Mouse (Mus musculus): Measurements from ENCODE around the gene Angptl6. TPM values are rescaled to one million over a fixed set of nuclear protein-coding genes. Genes with fewer than 3 reads are reported as not detected.
A peak's percentile ranks its signal among the peaks of the same experiment; 100 is the strongest.

Angptl6 gene
- polyA plus RNA-seq, 1 experiment from 2014 or later = 2.7 TPM

- Histone ChIP-seq H3K27me3 (ENCODE audit: control insufficient read depth, insufficient read depth, low read length) (no peaks in the 10 kb centered on the region), H3K4me3 (ENCODE audit: control insufficient read depth in 1 of 2, insufficient read depth in 1 of 2, low read depth in 1 of 2, low read length in 2 of 2) (no peak overlapping the region), H3K27ac (replicated peaks in 1 of 2; ENCODE audit: control insufficient read depth in 1 of 2, insufficient read depth in 1 of 2, low read depth in 2 of 2, low read length in 2 of 2) (no peak overlapping the region), H3K9me3 (ENCODE audit: control insufficient read depth, low read length) (no peaks in the 10 kb centered on the region), H3K4me1 (ENCODE audit: control insufficient read depth in 2 of 2, insufficient read depth in 2 of 2, low read length in 2 of 2) (peaks cover 7 to 10% of the 10 kb centered on the region in 2 experiments), H3K9ac (ENCODE audit: low read length) (no peak overlapping the region), H3K36me3 (ENCODE audit: control insufficient read depth, insufficient read depth, low read length) (peaks cover 62% of the 10 kb centered on the region), H3K4me2 (ENCODE audit: low read length) (no peak overlapping the region)
- WGBS = 90% methylated on average over 5 of the region's 5 CpGs
- no peak for ATAC-seq (ENCODE audit: insufficient number of reproducible peaks, insufficient read depth, low FRiP score, low read depth)
Observed at GRCm38 (mm10) chr9:20890411-20890810, 10.9 kb upstream of the Angptl6 start.

DNA sequence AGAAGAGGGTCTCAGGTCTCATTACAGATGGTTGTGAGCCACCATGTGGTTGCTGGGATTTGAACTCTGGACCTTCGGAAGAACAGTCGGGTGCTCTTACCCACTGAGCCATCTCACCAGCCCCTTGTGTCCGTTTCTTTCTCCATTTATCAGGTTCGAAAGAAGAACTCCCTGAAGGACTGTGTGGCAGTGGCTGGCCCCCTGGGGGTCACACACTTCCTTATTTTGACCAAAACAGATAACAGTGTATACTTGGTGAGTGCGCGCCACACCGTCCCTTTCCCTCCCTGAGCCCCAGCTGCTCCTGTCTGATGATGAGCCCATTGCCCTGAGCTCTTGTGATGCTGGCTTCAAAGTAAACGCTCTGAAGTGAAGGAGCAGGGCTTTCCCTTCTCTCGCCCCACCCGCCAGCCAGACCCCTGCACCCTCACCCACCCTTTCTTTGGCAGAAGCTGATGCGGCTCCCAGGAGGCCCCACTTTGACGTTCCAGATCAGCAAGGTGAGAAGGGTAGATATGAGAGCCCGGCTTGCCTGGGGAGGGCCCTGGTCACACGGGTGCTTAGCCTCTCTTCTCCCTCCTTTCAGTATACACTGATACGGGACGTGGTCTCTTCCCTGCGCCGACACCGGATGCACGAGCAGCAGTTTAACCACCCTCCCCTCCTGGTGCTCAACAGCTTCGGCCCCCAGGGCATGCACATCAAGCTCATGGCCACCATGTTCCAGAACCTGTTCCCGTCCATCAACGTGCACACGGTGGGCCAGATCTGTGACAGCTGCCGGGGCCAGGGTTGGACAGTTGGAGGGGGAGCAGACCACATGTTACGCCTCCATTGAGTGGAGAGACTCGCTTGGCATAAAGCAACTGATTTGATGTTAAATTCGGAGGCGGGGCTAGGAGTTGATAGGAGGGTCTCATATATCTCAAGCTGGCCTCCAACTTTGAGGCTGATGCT is 9.9 kb upstream of the Angptl6 start:
- peak overlapping the region; percentile 93 for H3K4me2 ChIP-seq (ENCODE audit: low read length)
- H3K9ac ChIP-seq (ENCODE audit: low read length) = peak overlapping the region; percentile 92
- H3K4me1 ChIP-seq (ENCODE audit: control insufficient read depth in 2 of 2, insufficient read depth in 2 of 2, low read length in 2 of 2) = peaks cover 7 to 10% of the 10 kb centered on the region in 2 experiments
- no peaks in the 10 kb centered on the region for H3K27me3 ChIP-seq (ENCODE audit: control insufficient read depth, insufficient read depth, low read length)
- no peaks in the 10 kb centered on the region for H3K9me3 ChIP-seq (ENCODE audit: control insufficient read depth, low read length)
- H3K36me3 ChIP-seq (ENCODE audit: control insufficient read depth, insufficient read depth, low read length) = peaks cover 52% of the 10 kb centered on the region
- WGBS = 77% methylated on average over 29 of the region's 29 CpGs
- H3K4me3 ChIP-seq (ENCODE audit: control insufficient read depth in 1 of 2, insufficient read depth in 1 of 2, low read depth in 1 of 2, low read length in 2 of 2) = peak overlapping the region in 1 of 2 experiments; percentile 95; a peak in 2 of 4 replicates
- no peak for ATAC-seq (ENCODE audit: insufficient number of reproducible peaks, insufficient read depth, low FRiP score, low read depth)
- no peak overlapping the region for H3K27ac ChIP-seq (replicated peaks in 1 of 2; ENCODE audit: control insufficient read depth in 1 of 2, insufficient read depth in 1 of 2, low read depth in 2 of 2, low read length in 2 of 2)

DNA sequence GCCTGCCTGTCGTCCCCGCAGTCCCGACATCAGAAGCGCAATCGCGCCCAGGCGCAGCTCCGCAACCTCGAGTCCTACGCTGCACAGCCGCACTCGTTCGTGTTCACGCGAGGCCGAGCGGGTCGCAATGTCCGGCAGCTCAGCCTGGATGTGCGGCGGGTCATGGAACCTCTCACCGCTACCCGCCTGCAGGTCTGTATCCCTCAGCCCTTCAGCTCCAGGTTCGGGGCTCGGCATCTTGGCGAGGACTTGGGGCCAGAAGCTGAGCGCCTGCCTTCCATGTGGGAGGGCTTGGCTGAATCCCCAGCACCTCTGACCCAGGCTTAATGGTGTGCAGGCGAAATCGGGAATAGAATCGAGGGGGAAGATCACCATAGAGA is 8.8 kb upstream of the Angptl6 start:
- Histone ChIP-seq H3K27ac (replicated peaks in 1 of 2; ENCODE audit: control insufficient read depth in 1 of 2, insufficient read depth in 1 of 2, low read depth in 2 of 2, low read length in 2 of 2) (peak overlapping the region; percentile 9 to 95; a peak in 3 of 4 replicates), H3K9ac (ENCODE audit: low read length) (peak overlapping the region; percentile 92), H3K4me3 (ENCODE audit: control insufficient read depth in 1 of 2, insufficient read depth in 1 of 2, low read depth in 1 of 2, low read length in 2 of 2) (peak overlapping the region; percentile 89 to 95), H3K4me1 (ENCODE audit: control insufficient read depth in 2 of 2, insufficient read depth in 2 of 2, low read length in 2 of 2) (peaks cover 7 to 10% of the 10 kb centered on the region in 2 experiments), H3K27me3 (ENCODE audit: control insufficient read depth, insufficient read depth, low read length) (no peaks in the 10 kb centered on the region), H3K36me3 (ENCODE audit: control insufficient read depth, insufficient read depth, low read length) (peaks cover 41% of the 10 kb centered on the region), H3K9me3 (ENCODE audit: control insufficient read depth, low read length) (no peaks in the 10 kb centered on the region), H3K4me2 (ENCODE audit: low read length) (peak overlapping the region; percentile 93)
- WGBS = under 1% methylated on average over 26 of the region's 30 CpGs
- no peak; the same call in 1 of the 2 replicates for ATAC-seq (ENCODE audit: insufficient number of reproducible peaks, insufficient read depth, low FRiP score, low read depth)

GRCm38 (mm10) chr9:20887704-20888385 is 8.3 kb upstream of the Angptl6 start, which contains the start of gene Ppan:
Ppan (plus strand) TSS chr9:20888175.
- Histone ChIP-seq H3K27ac (replicated peaks in 1 of 2; ENCODE audit: control insufficient read depth in 1 of 2, insufficient read depth in 1 of 2, low read depth in 2 of 2, low read length in 2 of 2) (peak within 1 kb of the TSS; percentile 87 to 95), H3K36me3 (ENCODE audit: control insufficient read depth, insufficient read depth, low read length) (peaks cover 37% of the 10 kb centered on the region), H3K9me3 (ENCODE audit: control insufficient read depth, low read length) (no peaks in the 10 kb centered on the region), H3K4me3 (ENCODE audit: control insufficient read depth in 1 of 2, insufficient read depth in 1 of 2, low read depth in 1 of 2, low read length in 2 of 2) (peak within 1 kb of the TSS; percentile 89 to 95), H3K9ac (ENCODE audit: low read length) (peak within 1 kb of the TSS; percentile 92), H3K27me3 (ENCODE audit: control insufficient read depth, insufficient read depth, low read length) (no peaks in the 10 kb centered on the region), H3K4me2 (ENCODE audit: low read length) (peak within 1 kb of the TSS; percentile 93), H3K4me1 (ENCODE audit: control insufficient read depth in 2 of 2, insufficient read depth in 2 of 2, low read length in 2 of 2) (peaks cover 7 to 10% of the 10 kb centered on the region in 2 experiments)
- peak; percentile 91 for ATAC-seq (ENCODE audit: insufficient number of reproducible peaks, insufficient read depth, low FRiP score, low read depth)
- under 1% methylated on average over 38 of the region's 43 CpGs for WGBS

DNA sequence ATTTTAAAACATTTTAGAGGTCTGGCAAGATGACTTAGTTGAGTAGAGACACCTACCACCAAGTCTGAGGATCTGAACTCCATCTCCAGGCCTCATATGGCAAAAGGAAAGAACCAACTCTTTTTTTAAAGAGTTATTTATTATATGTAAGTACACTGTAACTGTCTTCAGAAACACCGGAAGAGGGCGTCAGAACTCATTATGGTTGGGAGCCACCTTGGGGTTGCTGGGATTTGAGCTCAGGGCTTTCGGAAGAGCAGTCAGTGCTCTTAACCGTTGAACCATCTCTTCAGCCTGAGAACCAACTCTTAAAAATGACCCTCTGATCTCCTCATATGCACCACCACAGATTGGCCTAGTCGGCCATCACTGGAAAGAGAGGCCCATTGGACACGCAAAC is 7.7 kb upstream of the Angptl6 start:
- Histone ChIP-seq H3K27me3 (ENCODE audit: control insufficient read depth, insufficient read depth, low read length) (no peaks in the 10 kb centered on the region), H3K9ac (ENCODE audit: low read length) (no peak overlapping the region), H3K4me2 (ENCODE audit: low read length) (peak overlapping the region; percentile 93; the same call in 1 of the 2 replicates), H3K4me3 (ENCODE audit: control insufficient read depth in 1 of 2, insufficient read depth in 1 of 2, low read depth in 1 of 2, low read length in 2 of 2) (no peak overlapping the region), H3K36me3 (ENCODE audit: control insufficient read depth, insufficient read depth, low read length) (peaks cover 31% of the 10 kb centered on the region), H3K27ac (replicated peaks in 1 of 2; ENCODE audit: control insufficient read depth in 1 of 2, insufficient read depth in 1 of 2, low read depth in 2 of 2, low read length in 2 of 2) (peak overlapping the region in 1 of 2 experiments; percentile 95; a peak in 2 of 4 replicates), H3K4me1 (ENCODE audit: control insufficient read depth in 2 of 2, insufficient read depth in 2 of 2, low read length in 2 of 2) (peaks cover 7 to 10% of the 10 kb centered on the region in 2 experiments), H3K9me3 (ENCODE audit: control insufficient read depth, low read length) (no peaks in the 10 kb centered on the region)
- no peak for ATAC-seq (ENCODE audit: insufficient number of reproducible peaks, insufficient read depth, low FRiP score, low read depth)
- 88% methylated on average over 6 of the region's 6 CpGs for WGBS

- Histone ChIP-seq H3K27ac (replicated peaks in 1 of 2; ENCODE audit: control insufficient read depth in 1 of 2, insufficient read depth in 1 of 2, low read depth in 2 of 2, low read length in 2 of 2) (no peak overlapping the region), H3K9me3 (ENCODE audit: control insufficient read depth, low read length) (no peaks in the 10 kb centered on the region), H3K36me3 (ENCODE audit: control insufficient read depth, insufficient read depth, low read length) (peaks cover 24% of the 10 kb centered on the region), H3K9ac (ENCODE audit: low read length) (no peak overlapping the region), H3K4me2 (ENCODE audit: low read length) (no peak overlapping the region), H3K4me1 (ENCODE audit: control insufficient read depth in 2 of 2, insufficient read depth in 2 of 2, low read length in 2 of 2) (peaks cover 7 to 10% of the 10 kb centered on the region in 2 experiments), H3K27me3 (ENCODE audit: control insufficient read depth, insufficient read depth, low read length) (no peaks in the 10 kb centered on the region), H3K4me3 (ENCODE audit: control insufficient read depth in 1 of 2, insufficient read depth in 1 of 2, low read depth in 1 of 2, low read length in 2 of 2) (no peak overlapping the region)
- 91% methylated on average over 2 of the region's 2 CpGs for WGBS
- no peak for ATAC-seq (ENCODE audit: insufficient number of reproducible peaks, insufficient read depth, low FRiP score, low read depth)
Observed at GRCm38 (mm10) chr9:20886563-20886962, 7.0 kb upstream of the Angptl6 start.

DNA sequence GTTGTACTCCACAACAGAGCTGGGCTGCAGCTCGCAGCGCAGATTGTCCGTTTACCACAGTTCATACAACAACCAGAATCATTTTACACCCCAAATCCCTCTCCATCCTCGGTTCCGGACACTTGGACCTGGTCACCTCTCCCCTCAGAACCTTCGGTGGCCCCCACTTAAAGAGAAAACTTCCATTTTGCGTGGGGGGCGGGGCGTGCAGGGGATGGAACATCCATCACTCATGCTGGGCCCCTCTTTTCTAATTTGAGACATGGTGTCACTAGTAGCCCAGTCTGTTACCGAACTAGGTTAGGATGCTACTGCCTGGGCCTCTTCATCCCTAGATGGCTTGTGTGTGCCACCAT is 839 bp downstream of the Angptl6 start:
- H3K4me1 ChIP-seq (ENCODE audit: control insufficient read depth in 2 of 2, insufficient read depth in 2 of 2, low read length in 2 of 2) = peaks cover 4 to 5% of the 10 kb centered on the region in 2 experiments; a peak in 2 of 4 replicates
- ATAC-seq (ENCODE audit: insufficient number of reproducible peaks, insufficient read depth, low FRiP score, low read depth) = no peak
- WGBS = 18% methylated on average over 10 of the region's 10 CpGs

More for the DNA sequence above, 839 bp downstream of the Angptl6 start:
- Histone ChIP-seq H3K27ac (replicated peaks in 1 of 2; ENCODE audit: control insufficient read depth in 1 of 2, insufficient read depth in 1 of 2, low read depth in 2 of 2, low read length in 2 of 2) (peak overlapping the region; percentile 93 to 94), H3K27me3 (ENCODE audit: control insufficient read depth, insufficient read depth, low read length) (no peaks in the 10 kb centered on the region), H3K9me3 (ENCODE audit: control insufficient read depth, low read length) (no peaks in the 10 kb centered on the region), H3K9ac (ENCODE audit: low read length) (peak overlapping the region; percentile 84), H3K4me2 (ENCODE audit: low read length) (peak overlapping the region; percentile 84), H3K4me3 (ENCODE audit: control insufficient read depth in 1 of 2, insufficient read depth in 1 of 2, low read depth in 1 of 2, low read length in 2 of 2) (peak overlapping the region; percentile 46 to 54), H3K36me3 (ENCODE audit: control insufficient read depth, insufficient read depth, low read length) (no peaks in the 10 kb centered on the region)
